Mouse (Mus musculus): ENCODE data around the gene C2cd4a.

The C2cd4a gene

DNA sequence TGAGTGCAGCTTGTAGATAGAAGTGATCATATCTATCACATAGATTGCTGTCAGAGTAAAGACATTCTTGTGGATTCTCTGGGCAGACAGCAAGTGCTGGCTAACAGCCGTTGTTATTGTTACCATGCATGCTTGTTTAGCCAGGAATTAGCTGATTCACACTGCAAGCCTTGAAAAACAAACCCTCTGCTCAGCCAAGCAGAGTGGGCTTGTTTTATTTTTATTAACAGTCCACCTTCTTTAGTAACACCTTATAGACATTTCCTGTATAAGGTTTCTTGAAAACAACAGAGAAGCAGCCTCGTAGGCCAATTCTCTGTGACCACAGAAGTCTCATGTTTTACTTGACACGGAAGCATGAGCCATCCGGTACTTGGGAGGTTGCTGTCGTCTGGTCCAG, 2.4 kb upstream of the C2cd4a start:
- DNase-seq (ENCODE audit: low spot score), result no peak

DNA sequence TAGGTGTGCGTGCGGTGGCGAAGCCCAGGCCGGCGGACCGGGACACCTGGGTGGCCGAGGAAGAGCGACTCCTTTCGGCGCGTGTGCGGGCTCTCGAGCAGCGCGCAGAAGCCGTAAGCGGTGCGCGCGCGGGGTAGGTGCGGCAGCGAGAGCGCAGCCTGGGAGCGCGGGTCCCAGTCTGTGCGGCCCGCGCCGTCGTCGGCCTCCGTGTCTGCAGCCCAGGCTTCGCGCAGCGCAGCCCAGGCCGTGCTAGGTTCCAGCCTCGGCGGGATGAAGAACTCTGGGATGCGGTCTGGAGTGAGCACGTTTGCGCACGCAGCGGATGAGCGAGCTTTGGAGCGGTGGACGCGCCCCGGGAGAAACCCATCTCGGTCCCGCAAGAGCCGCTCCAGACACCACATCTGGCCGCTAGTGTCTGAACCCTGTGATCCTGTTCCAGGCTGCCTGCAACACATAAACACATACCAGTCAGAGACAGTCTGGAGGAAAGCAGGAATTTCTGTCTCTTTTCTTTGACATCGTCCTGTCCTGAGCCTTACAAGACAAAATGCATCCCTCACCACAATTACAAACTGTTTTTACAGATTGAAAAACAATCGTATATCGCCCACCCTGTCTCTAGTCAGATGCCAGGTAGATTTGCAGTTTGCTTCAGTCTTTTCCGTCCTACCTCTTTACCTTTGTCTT, 628 bp downstream of the C2cd4a start:
- DNase-seq (ENCODE audit: low spot score), result no peak

DNA sequence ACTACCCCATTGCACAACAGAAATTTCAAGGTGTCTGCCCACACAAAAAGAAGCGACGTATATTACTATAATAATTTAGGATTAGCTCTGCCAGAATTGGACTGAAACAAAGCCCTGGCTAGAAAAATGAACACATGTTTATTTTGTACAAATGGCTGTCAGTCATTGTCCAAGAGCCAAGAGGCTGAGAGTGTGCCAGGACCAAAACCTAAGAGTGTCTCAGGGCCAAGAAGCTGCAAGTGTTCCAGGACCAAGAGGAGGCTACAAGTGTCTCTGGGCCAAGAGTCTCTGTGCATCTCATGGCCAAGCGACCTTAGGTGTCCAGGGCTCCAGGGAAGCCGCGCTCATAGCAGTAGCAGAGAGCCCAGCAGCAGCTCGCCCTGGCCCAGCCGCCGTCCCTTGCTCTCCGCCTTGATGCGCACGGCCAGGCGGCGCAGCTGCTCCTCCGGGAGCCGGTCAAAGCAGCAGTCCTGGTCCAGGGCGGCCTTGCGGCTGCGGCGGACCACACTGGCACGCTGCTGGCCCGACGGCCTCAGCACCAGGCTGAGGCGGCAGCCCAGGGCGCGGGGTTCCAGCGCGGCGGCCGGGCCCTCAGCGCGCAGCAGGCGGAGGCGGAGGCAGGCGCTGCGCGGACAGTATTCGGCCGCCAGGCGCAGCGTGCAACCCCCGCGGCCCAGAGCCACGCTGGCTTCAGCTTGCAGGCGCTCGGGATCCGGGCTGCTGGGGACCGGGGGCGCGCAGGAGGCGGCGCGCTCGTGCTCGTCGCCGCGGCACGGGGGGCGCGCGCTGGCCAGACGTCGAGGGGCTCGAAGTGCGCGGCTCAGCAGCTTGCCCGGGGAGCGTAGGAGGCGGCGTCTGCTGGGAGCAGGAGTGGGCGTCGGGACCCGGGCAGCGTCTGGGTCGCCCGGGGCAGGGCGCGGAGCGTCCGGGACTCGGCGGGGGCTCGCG, 1.4 kb downstream of the C2cd4a start:
- no peak for DNase-seq (ENCODE audit: low spot score)

DNA sequence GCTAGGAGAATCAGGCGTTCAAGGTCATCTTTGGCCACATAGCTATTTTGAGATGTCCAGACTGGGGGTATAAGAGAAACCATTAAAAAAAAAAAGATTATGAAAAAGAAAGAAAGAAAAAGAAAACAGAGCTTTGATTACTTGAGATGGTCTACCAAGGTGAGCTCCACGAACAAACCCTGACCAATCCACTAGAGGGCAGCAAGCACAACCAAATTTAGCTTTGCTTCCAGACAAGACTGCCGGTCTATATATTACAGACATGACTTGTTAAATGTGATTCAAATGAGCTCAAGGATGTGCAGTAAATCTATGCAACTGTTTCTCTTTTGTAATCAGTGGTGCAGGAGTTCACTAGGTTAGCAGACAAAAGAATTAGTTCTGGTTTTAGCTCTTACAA, 3.9 kb downstream of the C2cd4a start:
- DNase-seq (ENCODE audit: low spot score), result no peak

DNA sequence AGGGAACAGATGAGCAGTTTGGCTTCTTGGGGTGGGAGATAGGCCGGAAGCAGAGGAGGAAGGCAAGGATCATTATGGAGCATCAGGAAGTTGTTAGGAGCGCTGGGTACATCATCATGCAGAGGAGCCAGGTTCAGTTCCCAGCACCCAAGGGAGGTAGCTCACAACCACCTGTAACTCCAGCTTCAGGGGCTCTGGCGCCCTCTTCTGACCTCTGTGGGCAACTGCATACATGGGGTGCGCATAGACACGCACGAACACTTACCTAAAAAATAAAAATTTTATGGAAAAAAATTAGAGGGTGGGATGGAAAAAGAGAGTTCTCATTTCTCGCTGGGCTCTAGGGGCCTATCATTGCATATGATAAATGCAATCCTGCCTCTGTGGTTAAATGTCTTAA, 6.6 kb downstream of the C2cd4a start:
- DNase-seq (ENCODE audit: low spot score), result no peak

DNA sequence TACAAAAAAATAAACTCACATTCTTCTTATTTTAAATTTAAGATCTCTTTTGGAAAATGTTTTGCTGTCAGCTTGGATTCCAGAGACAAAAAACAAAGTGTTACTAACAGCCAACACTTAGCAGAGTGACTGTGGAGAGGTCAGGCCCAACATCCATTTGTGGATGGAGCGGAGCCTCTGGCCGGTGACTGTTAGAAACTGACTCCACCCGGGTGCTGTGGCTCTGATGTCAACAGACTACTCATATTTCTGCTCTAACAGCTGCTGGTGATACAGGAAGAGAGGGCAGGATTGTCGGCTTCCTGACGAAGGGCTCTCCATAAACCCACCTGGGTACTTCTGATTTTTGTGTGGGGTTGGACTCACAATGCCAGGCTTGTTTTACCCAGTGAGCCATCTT, 9.0 kb downstream of the C2cd4a start:
- no peak for DNase-seq (ENCODE audit: low spot score)

DNA sequence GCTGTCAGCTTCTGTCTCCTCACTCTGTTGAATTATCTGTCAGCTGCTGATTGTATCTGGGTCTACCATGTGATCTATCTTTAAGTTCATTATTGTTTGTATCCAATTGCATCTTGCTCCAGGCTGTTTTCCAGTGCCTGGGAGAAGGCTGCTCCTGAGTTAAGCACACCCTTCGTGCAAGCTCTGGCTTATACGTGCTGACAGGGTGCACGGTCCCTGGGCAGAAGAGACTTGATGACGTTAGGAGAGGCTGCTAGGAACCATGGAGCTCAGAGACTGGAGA, 13.5 kb downstream of the C2cd4a start:
- no peak for DNase-seq (ENCODE audit: low spot score)

DNA sequence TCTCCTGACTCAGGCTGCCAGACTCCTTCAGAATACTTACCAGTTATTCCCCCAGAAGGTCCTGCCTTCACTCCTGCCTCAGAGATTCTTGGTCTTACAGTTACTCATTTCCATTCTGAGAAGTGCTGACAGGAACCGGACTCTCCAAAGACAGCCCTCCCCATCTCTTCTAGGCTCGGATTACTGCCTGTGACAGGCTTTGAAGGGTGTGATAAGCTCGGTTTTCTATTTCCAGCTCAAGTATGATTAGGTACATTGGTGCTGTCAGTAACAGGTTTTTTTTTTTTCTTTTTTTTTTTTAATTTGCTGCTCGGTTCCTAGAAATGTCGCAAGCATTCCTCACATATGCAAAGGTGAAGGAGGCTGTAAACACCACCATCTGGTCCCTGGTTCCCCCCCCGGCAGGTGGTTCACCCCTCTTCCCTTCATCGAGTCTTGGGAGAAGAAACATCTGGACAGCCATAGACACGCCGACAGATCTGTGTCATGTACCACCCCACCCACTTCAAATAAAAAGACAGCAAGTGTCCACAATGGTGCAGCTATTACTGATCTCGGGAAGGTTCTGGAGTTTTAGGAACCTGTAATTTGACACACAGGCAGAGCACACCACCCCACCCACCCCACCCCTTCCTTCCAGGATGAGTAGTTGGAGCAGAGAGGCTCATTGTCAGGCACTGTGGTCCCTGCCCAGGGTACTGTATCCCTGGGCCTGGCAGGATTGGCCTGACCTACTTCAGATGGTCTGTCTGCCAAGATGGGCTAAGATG, 14.0 kb downstream of the C2cd4a start:
- no peak for DNase-seq (ENCODE audit: low spot score)

DNA sequence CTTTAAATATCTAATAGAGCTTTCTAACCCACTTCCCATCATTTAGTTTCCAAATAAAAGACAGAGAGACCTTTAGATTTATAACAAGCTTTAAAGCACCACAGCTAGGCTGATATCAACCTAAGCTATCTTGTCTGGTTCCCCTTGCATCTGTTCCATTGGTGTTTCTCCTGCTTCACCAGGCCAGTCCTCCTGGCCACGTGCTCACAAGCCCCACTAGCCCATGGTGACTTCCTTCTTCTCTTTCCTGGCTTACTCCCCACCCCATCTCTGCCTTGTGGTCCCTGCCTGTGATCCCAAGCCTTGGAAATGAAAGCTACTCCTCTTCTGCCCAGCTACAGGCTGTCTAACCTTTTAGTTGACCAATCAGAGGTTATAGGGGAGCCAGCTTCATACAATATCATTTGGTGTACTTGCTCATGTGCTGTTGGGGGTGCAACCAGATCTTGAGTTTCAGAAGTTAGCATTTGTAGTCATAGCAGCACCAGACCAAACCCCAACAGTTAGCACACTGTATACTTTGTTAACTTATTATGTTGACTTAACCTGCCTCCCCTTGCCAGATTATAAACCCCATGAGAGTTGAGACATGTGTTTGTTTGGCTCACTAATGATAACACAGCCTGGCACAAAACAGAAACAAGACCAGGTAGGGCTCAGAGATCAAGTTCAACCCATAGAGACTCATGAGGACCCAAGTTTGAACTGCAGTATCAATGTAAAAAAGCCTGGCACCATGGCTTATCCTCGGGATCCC, 15.8 kb downstream of the C2cd4a start:
- DNase-seq (ENCODE audit: low spot score), result no peak

DNA sequence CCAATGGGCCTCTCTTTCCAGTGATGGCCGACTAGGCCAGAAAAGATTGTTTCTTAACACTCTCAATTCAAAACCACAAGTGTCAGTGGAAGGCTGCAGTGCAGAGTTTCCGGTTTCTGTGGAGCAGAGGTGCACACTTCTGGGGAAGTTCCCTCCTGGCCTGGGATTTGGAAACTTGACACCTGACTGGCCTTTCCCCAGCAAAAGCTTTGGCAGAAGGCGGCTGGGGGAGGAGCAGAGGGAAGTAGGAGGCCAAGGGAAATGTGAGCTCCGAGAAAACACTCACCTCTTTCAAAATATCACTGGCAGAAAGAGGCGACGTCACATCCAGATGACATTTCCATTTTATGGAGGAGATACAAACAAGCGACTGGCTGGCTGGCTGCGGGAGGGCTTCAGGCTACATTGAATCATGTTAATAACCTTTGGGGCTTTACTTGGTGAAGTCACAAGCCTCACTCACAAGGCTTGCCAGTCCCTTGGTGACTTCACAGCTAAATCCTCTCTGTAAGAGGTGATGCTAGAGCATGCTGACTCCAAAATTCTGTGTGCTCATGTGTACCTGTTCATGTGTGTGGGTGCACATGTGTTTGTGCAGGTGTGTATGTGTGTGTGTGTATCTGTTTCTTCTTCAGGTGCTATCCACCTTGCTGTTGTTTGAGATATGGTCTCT, 18.3 kb downstream of the C2cd4a start:
- no peak for DNase-seq (ENCODE audit: low spot score)

DNA sequence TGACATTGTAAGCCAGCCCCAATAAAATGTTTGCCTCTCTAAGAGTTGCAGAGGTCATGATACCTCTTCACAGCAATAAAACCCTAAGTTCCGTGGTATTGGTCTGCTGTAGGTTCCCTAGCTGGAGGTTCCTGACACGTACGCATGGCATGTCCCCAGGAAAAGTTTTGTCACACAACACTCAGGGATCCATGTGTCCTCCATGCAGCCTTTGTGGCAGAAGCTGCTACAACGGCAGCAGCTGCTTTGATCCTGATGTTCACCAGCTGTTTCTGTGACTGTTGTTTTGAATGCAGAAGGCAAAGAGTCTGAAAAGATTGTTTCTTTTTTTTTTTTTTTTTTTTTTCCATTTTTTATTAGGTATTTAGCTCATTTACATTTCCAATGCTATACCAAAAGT, 19.0 kb downstream of the C2cd4a start:
- DNase-seq (ENCODE audit: low spot score), result no peak

DNA sequence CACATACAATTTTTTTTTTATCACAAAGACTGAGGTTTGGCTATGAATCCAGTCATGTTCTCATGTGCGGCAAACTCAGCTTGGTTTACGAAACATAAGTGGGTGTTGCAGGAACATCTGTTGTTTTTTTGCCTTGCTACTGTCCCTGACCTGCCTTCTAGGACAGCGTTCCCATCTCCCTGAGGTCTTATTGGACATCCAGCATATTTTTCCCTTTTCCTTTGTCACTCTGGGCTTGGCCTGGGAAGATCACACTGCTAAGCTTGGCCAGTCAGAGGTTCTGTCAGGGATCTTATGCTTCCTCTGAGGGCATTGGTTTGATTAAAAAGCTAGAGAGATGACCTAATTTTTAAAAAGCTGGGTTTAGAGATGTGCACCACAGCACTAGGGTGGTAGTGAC, 21.0 kb downstream of the C2cd4a start:
- DNase-seq (ENCODE audit: low spot score), result no peak

DNA sequence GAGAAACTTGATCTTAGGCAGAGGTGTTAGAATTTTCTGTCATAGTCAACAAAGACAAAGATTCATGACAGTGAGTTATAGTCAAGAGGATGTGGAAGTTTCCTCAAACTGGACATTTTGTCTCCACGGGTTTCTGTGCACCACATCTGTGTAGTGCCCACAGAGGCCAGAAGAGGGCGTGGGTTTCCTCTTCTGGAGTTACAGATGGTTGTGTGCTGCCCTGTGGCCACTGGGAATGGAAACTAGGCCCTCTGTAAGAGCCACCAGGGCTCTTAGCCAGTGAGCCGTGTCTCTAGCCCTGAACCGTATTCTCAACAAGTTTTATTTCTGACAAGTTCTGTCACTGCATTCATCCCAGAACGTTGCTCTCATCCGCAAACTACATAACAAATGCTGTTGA, 21.6 kb downstream of the C2cd4a start:
- no peak for DNase-seq (ENCODE audit: low spot score)

DNA sequence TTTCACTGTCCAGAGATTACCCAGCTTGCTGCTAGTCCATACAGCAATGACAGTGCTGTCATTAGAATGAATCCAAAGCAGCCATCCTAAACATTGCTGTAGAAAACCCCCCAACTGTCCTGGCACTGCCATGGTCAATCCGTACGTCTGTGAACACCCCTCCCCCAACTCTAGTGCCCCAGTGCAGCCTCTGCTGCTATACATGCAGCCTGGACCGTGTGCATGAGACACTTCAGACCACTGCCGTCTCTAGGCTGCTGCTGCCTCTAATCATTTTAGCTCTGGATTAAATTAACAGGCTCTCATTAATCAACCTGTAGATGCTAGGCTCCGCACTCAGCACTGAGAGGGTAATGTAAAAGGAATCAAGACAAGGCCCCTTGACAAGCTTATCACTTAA, 25.1 kb downstream of the C2cd4a start:
- no peak for DNase-seq (ENCODE audit: low spot score)

DNA sequence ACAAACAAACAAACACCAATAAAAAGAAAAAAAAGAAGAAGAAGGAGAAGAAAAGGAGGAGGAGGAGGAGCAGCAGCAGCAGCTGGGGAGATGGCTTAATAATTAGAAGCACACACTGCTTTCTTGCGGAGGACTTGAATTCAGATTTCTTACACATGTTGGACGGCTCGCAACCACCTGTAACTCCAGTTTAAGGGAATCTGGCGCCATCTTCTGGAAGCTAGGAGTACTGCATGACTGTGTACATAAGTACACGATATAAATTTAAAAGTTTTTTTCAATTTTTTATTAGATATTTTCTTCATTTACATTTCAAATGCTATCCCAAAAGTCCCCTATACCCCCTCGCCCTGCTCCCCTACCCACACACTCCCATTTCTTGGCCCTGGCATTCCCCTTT, 29.9 kb downstream of the C2cd4a start:
- DNase-seq (ENCODE audit: low spot score), result no peak

DNA sequence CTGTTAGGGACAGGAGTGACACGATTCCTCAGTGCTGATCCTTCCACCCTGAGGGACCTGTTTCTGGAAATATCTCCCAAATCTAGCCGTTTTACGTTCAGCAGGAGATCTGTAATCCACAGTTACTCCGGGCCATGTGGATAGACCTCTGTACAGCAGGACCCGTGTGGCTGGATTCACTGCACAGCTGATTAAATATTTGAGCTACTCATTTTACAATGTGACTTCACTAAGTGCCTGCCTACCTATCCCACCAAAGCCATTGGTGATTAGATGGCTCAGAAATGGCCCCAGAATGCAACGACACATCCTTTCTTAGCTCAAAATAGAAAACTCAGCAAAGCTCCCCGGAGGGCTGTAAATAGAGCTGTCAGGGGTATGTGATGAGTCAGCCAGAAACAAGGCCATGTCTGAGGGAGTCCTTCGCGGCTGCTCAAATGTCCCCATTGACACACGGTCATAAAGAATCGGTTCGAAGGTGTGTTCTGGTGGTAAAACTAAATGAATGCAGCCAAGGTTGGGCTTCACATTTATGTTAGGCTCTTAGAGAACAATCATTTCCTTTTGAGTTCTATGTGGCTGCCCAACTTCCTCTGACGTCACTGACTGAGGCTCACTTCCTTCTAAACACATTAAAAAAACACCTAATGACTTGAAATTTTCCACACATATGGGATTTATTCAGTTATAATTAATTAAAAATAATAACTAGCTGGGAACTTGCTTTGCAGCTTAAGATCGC, 32.9 kb downstream of the C2cd4a start:
- DNase-seq (ENCODE audit: low spot score), result no peak

DNA sequence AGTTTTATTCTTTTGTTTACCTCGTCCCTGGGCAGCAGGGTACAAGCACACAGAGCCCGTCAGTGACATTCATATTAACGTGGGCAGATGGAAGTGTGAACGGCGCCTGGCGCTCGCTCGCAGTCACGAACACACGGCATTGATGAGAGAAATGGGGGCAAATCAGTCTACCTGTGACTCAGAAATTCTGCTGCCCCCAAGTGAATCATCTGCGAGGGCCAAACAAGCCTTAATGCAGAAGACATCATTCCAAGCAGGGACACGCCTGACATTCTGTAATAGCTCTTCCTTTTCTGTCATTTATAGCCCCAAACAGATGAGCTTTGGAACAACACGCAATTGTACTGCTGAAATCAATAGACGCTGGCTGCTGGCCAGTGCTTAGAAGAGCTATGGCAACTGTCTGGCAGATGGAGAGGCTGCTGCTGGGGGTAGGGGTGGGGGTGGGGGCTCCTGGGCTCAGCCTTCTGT, 36.9 kb downstream of the C2cd4a start:
- DNase-seq (ENCODE audit: low spot score), result no peak

DNA sequence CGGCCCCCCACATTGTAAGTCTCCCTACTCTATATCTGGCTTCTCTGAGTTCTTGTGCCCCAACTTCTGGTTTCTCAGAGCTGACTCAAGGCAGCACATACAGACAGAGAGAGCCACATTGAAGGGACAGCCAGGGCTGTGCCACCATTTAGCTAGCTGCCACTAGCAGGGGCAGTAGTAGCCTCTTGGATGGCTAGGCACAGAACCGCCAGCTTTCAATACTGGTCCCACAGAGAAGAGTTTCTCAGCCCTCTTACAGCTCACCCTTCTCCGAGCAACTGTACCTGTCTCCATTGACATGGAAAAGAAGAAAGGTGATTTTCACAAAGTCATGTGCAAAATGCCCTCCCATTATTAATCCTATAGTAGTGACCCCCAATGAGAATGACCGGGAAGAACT, 37.5 kb downstream of the C2cd4a start:
- no peak for DNase-seq (ENCODE audit: low spot score)

DNA sequence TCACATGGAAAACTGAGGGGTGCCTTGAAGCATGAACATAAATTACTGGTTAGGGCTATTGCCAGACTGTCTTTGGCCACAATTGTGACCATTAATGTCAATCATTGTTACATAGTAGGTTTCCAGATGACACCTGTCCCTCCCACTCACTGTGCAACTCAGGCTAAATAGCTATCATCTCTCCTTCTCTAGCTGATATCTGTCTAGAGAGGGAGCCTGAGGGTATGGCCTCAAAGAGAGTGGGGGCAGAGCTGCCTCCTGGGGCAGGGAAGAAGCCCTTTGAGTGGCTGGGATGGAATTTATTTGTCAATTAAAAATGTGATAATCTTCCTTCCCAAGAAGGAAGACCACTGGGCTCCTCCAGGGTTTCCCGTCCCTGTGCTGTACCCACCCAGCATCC, 37.9 kb downstream of the C2cd4a start:
- no peak for DNase-seq (ENCODE audit: low spot score)

DNA sequence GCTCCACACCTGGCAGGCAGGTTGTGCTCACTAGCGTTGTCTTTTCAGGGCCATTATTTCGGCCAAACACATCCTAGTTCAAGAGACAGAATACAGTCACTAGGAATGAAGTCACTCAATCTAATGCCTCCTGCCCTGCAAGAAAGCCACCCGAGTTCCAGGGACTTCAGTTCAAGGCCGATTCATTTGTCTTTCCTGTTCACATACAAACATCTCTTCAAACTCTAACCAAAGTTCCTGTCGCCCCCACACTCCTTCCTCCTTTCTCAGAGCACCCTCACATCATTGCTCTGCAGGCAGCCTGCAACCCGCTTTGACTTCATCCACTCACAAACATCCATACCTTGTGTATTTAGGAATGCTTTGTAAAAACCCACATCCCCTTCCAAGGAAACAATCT, 38.6 kb downstream of the C2cd4a start:
- DNase-seq (ENCODE audit: low spot score), result no peak

DNA sequence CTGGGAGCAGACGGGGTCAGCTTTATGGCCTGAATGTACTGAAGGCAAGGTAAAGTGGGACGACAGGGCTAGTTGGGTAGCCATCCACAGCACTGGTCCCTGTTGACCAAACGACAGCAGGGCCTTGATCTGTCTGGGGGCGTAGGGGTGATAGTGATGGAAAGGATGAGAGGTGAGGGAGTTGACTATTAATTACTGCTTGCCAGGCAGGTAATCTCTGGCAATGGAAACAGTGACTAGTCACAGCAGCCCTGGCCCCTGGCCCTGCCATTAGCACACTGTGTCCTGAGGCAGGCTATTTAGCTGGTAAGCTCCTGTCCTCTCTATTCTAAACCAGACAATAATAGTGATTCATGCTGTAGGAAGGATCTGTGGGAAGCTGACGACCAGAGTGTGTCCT, 39.7 kb downstream of the C2cd4a start:
- DNase-seq (ENCODE audit: low spot score), result no peak

All from urinary bladder, postnatal 10 days (tissue).